Mouse (Mus musculus) intestine, embryonic 14.5 days (tissue): Measurements from ENCODE around the gene Csad. TPM values are rescaled to one million over a fixed set of nuclear protein-coding genes. Genes with fewer than 3 reads are reported as not detected.

Experiments
- ATAC-seq: fragments of 200-750 bp; cut with Nextera tagmentation; replicated peaks from 2 replicates; pipeline ENCODE4 v1.8.0; 2017; ENCODE audit warnings: low read depth, moderate number of reproducible peaks, moderate TSS enrichment, moderate library complexity; ENCODE audit not compliant: low FRiP score, low TSS enrichment
- DNase-seq: peaks from one replicate; pipeline ENCODE4 v3.0.0-alpha.2; 2018; ENCODE audit warnings: low spot score
- H3K27ac ChIP-seq: fragments of 300-500 bp; sonication (generic); 2 replicates; pipeline ENCODE4 v1.5.1; 2014; ENCODE audit warnings: low read depth, mild to moderate bottlenecking, control low read depth
- H3K27me3 ChIP-seq: fragments of 300-500 bp; sonication (generic); replicated peaks from 2 replicates; pipeline ENCODE4 v1.6.1; 2014; ENCODE audit warnings: low read length, control low read depth; ENCODE audit not compliant: control insufficient read depth, insufficient read depth
- H3K36me3 ChIP-seq: fragments of 300-500 bp; sonication (generic); 2 replicates; pipeline ENCODE4 v1.6.1; 2014; ENCODE audit warnings: low read length, control low read depth; ENCODE audit not compliant: control insufficient read depth, insufficient read depth
- H3K4me1 ChIP-seq: fragments of 300-500 bp; sonication (generic); replicated peaks from 2 replicates; pipeline ENCODE4 v1.6.1; 2014; ENCODE audit warnings: low read length, control low read depth, mixed read lengths; ENCODE audit not compliant: control insufficient read depth, insufficient read depth
- H3K4me2 ChIP-seq: fragments of 300-500 bp; sonication (generic); 2 replicates; pipeline ENCODE4 v1.6.1; 2014; ENCODE audit warnings: low read length
- H3K4me3 ChIP-seq: fragments of 300-500 bp; sonication (generic); 2 replicates; pipeline ENCODE4 v1.5.1; 2014; ENCODE audit warnings: low read depth, low read length, control low read depth, mixed read lengths
- H3K9ac ChIP-seq: fragments of 300-500 bp; sonication (generic); 2 replicates; pipeline ENCODE4 v1.6.1; 2014; ENCODE audit warnings: mild to moderate bottlenecking, low read length
- H3K9me3 ChIP-seq: fragments of 300-500 bp; sonication (generic); 2 replicates; pipeline ENCODE4 v1.6.1; 2016; ENCODE audit warnings: low read length, control low read depth; ENCODE audit not compliant: control insufficient read depth
- WGBS: fragments of 180-500 bp; shearing (Covaris S2); extraction: QIAGEN DNeasy Blood & Tissue Kit; methylation state at CpG from one replicate; pipeline ENCODE4 v1.1.7; 2014; 5-methylcytosine and 5-hydroxymethylcytosine counted together
- polyA plus RNA-seq: library from polyadenylated mRNA; unstranded; fragments of >200 nt; fragmentation: Nextera tagmentation; extraction: Ambion mirVana; gene quantifications from 2 replicates; pipeline ENCODE4 v1.2.1, GENCODE M21; 2014

Csad gene
- 52.3 and 53.6 TPM in 2 replicates for polyA plus RNA-seq

DNA sequence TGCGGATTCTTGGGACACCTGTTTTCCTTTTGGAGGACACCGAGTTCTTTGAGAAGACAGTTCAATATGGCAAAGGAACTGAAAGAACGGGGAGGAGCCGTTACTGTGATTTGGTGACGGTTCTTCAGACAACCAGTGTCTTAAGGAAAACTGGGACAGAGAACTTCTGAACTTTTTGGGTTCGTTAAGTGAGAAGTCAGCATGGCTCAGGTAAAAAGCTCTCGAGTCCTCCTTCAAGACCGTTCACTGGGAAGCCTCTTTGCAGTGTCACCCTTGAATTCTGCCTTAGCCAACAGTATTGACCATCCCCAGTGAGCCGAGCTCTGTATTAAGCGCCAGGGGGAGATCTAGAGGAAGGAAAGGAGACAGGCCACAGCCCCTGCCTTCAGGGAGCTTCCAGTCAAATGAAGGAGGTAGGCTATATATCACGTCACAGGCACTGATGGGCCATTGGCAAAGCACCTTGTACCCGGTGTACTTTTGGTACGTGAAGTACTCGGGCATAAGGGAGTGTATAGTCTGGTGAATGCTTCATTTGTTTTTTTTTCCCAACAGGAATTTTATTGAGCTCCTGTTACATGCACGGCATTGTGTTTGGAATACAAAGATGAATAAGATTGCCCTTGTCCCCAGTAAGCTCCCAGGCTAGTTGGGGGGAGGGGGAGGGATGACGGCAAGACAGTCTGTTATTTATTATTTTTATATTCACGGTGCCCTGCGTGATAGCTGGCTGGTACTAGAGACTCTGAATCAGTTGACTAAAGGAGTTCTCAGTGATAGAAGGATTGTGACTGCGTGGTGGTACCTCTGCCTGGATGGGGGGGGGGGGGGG lies at the start of gene Csad:
Gene Csad, minus strand, starts transcription at position 51 of the 832 bp plus-strand sequence.
- Histone ChIP-seq H3K9me3 (no peaks in the 10 kb centered on the region), H3K27ac (peak within 1 kb of the TSS; percentile 99), H3K27me3 (no peaks in the 10 kb centered on the region), H3K9ac (peak within 1 kb of the TSS; percentile 95), H3K4me2 (peak within 1 kb of the TSS; percentile 59), H3K36me3 (peaks cover 40% of the 10 kb centered on the region), H3K4me1 (peaks cover 24% of the 10 kb centered on the region), H3K4me3 (peak within 1 kb of the TSS; percentile 90)
- WGBS, result 46% methylated on average over 19 of the region's 19 CpGs
- no peak for DNase-seq
- no peak for ATAC-seq

- Histone ChIP-seq H3K27me3 (no peaks in the 10 kb centered on the region), H3K4me2 (no peak overlapping the region), H3K9me3 (no peaks in the 10 kb centered on the region), H3K27ac (no peak overlapping the region), H3K4me3 (no peak overlapping the region), H3K9ac (no peak overlapping the region), H3K36me3 (no peaks in the 10 kb centered on the region), H3K4me1 (peaks cover 27% of the 10 kb centered on the region)
- 70% methylated on average over 5 of the region's 5 CpGs for WGBS
- DNase-seq (no peak), ATAC-seq (no peak)
Measured at GRCm38 (mm10) chr15:102250521-102250920, 46.0 kb upstream of the Csad start.

DNA sequence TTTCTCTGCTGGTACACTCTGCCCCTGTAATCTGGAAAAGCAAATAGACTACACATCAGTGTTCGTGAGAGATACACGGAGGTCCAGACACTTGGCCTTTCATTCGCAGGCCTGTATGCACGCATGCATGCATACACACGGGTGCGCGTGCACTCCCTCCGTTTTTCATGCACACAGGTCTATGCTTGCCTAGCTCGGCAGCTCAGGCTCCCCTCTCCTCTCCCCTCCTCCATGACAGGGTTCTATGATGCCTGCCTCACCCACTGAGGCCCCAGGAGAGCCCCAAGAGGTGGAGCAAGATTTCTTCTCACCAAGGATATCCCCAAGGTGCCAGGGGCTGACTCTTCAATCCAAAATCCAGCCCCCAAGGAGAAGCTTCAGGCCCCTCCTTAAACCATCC lies 45.4 kb upstream of the Csad start:
- 46% methylated on average over 9 of the region's 9 CpGs for WGBS
- peak overlapping the region; percentile 94 for H3K27ac ChIP-seq
- H3K9ac ChIP-seq, result no peak overlapping the region

DNA sequence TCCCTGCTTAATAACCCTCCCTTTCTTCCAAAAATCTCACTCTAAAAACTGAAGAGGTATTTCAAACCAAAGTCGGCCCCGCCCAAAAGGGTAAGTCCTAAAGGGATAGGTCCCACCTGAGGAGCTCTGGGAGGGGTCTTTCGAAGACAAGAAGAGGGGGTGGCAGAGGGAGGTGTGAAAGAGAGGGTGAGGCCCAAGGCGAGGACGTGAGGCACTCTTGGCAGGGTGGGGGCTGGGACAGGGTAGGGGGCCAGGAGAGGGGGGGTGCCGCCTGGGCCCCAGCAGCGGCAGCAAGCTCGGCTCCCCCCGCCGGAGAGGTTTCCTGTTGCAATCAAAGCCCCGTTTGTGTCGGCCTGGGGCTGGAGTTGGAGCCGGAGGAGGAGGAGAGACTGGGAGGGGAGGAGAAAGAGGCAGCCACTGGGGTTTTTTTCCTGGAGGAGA lies 44.7 kb upstream of the Csad start:
- ATAC-seq, result no peak
- H3K4me3 ChIP-seq, result peak overlapping the region; percentile 16; the same call in 1 of the 2 replicates
- WGBS, result 8% methylated on average over 10 of the region's 13 CpGs
- H3K27me3 ChIP-seq, result no peaks in the 10 kb centered on the region
- no peaks in the 10 kb centered on the region for H3K9me3 ChIP-seq
- peaks cover 37% of the 10 kb centered on the region for H3K4me1 ChIP-seq
- peak overlapping the region; percentile 32; the same call in 1 of the 2 replicates for H3K9ac ChIP-seq
- H3K36me3 ChIP-seq, result no peaks in the 10 kb centered on the region
- DNase-seq, result no peak
- H3K4me2 ChIP-seq, result peak overlapping the region; percentile 95
- H3K27ac ChIP-seq, result peak overlapping the region; percentile 94

More for the DNA sequence above, 45.4 kb upstream of the Csad start:
- peaks cover 31% of the 10 kb centered on the region for H3K4me1 ChIP-seq
- H3K27me3 ChIP-seq, result no peaks in the 10 kb centered on the region
- DNase-seq, result no peak
- no peaks in the 10 kb centered on the region for H3K9me3 ChIP-seq
- peak overlapping the region; percentile 95 for H3K4me2 ChIP-seq
- H3K36me3 ChIP-seq, result no peaks in the 10 kb centered on the region
- no peak for ATAC-seq
- no peak overlapping the region for H3K4me3 ChIP-seq

DNA sequence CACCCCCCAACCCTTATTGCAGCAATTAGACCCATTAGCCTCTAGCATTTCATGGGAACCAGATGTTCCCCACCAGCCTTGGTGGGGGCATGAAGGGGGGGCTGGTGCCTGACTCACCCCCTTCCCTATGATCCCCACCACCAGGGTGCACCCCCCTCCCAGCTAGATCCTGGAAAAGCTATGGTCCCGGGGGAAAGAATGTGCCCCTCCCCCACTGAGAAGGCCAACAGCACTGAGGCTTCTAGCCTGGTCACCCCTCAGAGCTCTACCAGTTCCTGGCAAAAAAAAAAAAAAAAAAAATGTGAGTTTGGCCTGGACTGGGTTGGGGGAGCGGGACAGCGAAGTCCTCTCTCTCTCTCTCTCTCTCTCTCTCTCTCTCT lies 44.3 kb upstream of the Csad start:
- Histone ChIP-seq H3K4me2 (peak overlapping the region; percentile 95), H3K9ac (no peak overlapping the region; the same call in 1 of the 2 replicates), H3K36me3 (no peaks in the 10 kb centered on the region), H3K4me3 (no peak overlapping the region), H3K4me1 (peaks cover 41% of the 10 kb centered on the region), H3K9me3 (no peaks in the 10 kb centered on the region), H3K27ac (peak overlapping the region; percentile 94; the same call in 1 of the 2 replicates), H3K27me3 (no peaks in the 10 kb centered on the region)
- WGBS, result 12% methylated on average over 3 of the region's 3 CpGs
- no peak for DNase-seq
- no peak for ATAC-seq

DNA sequence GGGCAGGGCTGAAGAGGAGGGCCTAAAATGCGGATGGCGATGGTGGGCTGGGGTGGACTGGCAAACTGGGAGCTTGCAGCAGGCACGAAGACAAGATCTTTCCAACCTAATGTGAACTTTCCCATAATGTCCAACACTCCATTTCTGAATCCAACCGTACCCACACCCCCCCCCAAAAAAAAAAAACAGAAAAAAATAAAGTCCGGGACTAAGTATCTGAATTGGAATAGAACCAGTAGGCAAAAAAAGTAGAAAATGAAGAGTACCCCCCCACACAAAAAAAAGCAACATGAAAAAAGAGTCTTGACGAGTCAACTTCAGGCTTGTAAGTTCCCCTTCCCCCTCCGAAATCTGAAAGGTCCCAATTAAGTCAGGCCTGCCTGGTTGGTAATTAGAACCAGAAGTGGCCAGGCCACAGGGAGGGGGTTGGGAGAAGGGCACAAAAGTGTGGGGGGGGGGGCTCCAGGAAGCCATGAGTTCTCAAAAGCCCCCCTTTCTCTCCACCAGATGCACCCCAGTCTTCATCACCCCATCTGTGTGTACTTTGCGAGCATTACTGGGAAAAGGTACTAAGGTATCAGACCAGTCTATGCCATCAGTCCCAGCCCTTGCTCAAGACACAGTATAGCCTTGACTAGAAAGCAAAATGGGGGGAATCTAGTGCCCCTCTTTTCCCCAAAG lies 43.7 kb upstream of the Csad start:
- H3K27ac ChIP-seq, result peak overlapping the region; percentile 94
- H3K9me3 ChIP-seq, result no peaks in the 10 kb centered on the region
- H3K4me3 ChIP-seq, result peak overlapping the region; percentile 62
- H3K4me1 ChIP-seq, result peaks cover 47% of the 10 kb centered on the region
- H3K36me3 ChIP-seq, result no peaks in the 10 kb centered on the region
- peak overlapping the region; percentile 95 for H3K4me2 ChIP-seq
- ATAC-seq (no peak), DNase-seq (no peak)
- 14% methylated on average over 8 of the region's 8 CpGs for WGBS
- no peaks in the 10 kb centered on the region for H3K27me3 ChIP-seq
- peak overlapping the region; percentile 57 for H3K9ac ChIP-seq

DNA sequence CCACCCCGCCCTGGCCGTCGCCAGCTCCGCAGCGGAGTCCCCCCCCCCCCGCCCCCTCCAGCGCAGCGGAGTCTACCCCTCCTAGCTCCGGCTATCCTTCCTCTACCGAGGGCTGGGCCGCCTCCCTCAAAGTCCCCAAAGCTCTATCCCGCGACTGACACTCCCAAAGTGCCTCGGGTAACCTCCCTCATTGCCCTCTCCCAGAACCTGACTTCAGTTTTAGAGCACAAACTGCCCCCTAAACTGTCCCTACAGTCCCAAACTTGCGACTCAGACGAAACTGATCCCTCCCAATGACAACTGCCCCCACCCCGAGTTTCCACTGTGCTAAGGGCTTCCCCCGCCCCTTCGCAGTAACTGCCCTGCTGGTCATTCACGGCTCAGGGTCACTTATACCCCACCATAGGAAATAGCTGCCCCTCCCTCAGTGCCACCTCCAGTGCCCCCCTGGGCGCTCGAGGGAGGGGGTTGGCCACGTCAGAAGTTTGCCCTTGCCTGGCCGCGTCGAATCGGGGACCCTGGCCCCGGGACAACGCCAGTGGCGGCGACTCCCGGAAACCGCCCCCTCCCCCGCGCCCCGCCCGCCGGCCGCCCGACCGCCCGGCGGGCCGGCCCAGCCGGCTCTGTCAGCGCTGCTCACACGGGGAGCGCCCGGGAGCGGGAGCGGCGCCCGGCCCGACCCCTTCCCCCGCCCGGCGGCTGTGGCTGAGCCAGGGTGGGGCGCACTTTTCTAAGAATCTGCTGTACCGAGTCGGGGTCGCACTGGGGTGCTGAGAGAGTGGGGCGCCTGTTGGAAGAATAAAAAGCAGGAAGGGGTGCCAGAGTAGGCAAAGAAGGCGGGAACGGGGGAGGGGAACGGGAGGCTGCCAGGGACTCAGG lies 43.0 kb upstream of the Csad start:
- Histone ChIP-seq H3K9me3 (no peaks in the 10 kb centered on the region), H3K4me1 (peaks cover 54% of the 10 kb centered on the region), H3K4me2 (peak overlapping the region; percentile 95), H3K27ac (peak overlapping the region; percentile 94), H3K36me3 (no peaks in the 10 kb centered on the region), H3K4me3 (peak overlapping the region; percentile 62), H3K27me3 (no peaks in the 10 kb centered on the region), H3K9ac (peak overlapping the region; percentile 57)
- ATAC-seq (peak; percentile 67), DNase-seq (peak; percentile 90)
- 2% methylated on average over 53 of the region's 65 CpGs for WGBS

- Histone ChIP-seq H3K27me3 (no peaks in the 10 kb centered on the region), H3K4me3 (peak overlapping the region; percentile 62), H3K4me2 (peak overlapping the region; percentile 95), H3K27ac (peak overlapping the region; percentile 94), H3K9ac (peak overlapping the region; percentile 58), H3K36me3 (no peaks in the 10 kb centered on the region), H3K4me1 (peaks cover 57% of the 10 kb centered on the region), H3K9me3 (no peaks in the 10 kb centered on the region)
- ATAC-seq, result peak; percentile 82
- DNase-seq, result peak; percentile 95
- under 1% methylated on average over 33 of the region's 35 CpGs for WGBS
Measured at GRCm38 (mm10) chr15:102246866-102247251, 42.3 kb upstream of the Csad start.
